Mouse (Mus musculus) stomach, postnatal 0 days (tissue): ENCODE data around the gene B230118H07Rik.

Experiments
- CTCF ChIP-seq: IDR thresholded peaks from 2 replicates; pipeline ENCODE4 v1.5.1; 2016; ENCODE audit warnings: antibody characterized with exemption, low read depth, mild to moderate bottlenecking, moderate library complexity
- EP300 ChIP-seq: optimal IDR thresholded peaks from 2 replicates; pipeline ENCODE3; 2016; ENCODE audit warnings: antibody characterized with exemption

- TF ChIP-seq CTCF (no peak), EP300 (no peak)
These were observed 31.0 kb downstream of the B230118H07Rik start for GRCm38 (mm10) chr2:101618373-101618772.
